Mouse (Mus musculus): Measurements from ENCODE around the gene Mmab.

DNA sequence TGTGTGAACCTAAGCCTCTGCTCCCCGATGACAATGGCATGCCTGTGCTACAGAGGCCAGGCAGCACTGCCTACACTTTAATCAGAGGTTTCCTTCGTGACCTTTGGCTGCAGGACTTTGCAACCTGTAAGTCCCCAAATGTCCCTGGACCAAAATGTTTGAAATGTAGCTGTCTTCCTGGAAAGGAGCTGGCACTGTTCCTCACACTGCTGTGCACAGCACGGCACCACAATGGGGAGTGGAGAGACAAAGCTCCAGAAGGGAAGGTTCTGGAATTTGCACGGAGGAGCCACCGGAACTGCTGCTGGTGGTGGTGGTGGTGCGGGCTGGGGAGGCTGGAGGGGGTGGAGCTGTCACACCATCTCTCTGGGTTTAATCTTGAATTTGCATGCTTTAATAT lies 17.1 kb downstream of the Mmab start:
- TF ChIP-seq POLR2A (IDR thresholded peaks at IDR 0.05; ENCODE audit: control insufficient read depth, low read depth, low read length) (no peak), CTCF (IDR thresholded peaks at IDR 0.05; ENCODE audit: control insufficient read depth, insufficient read depth, insufficient replicate concordance, low read depth, low read length) (no peak)
